Mouse (Mus musculus) forebrain, embryonic 14.5 days (tissue): ENCODE measurements around the gene Doc2g. TPM values are rescaled to one million over a fixed set of nuclear protein-coding genes. Genes with fewer than 3 reads are reported as not detected.
A peak's percentile ranks its signal among the peaks of the same experiment; 100 is the strongest.
"Not testable (repeated sequence)": the region's sequence is repeated elsewhere in the genome, so short reads cannot be mapped to it uniquely, and the experiment has no call there.

Experiments used
- ATAC-seq: fragments of 200-750 bp; cut with Nextera tagmentation; 2 replicates; pipeline ENCODE4 v1.8.0; 2017; ENCODE audit warnings: mild to moderate bottlenecking, moderate library complexity
- DNase-seq: peaks from one replicate; pipeline ENCODE4 v3.0.0-alpha.2; 2015; ENCODE audit warnings: low spot score
- H3K27ac ChIP-seq: fragments of 300-500 bp; sonication (generic); 2 replicates; pipeline ENCODE4 v1.5.1; 2014; ENCODE audit warnings: low read depth, mild to moderate bottlenecking, control low read depth, low read length, moderate library complexity
- H3K27me3 ChIP-seq: fragments of 300-500 bp; sonication (generic); replicated peaks from 2 replicates; pipeline ENCODE4 v1.6.1; 2014; ENCODE audit warnings: low read length, control low read depth, mixed read lengths; ENCODE audit not compliant: control insufficient read depth, insufficient read depth
- H3K36me3 ChIP-seq: fragments of 300-500 bp; sonication (generic); 2 replicates; pipeline ENCODE4 v1.6.1; 2014; ENCODE audit warnings: low read length, control low read depth; ENCODE audit not compliant: control insufficient read depth, insufficient read depth
- H3K4me1 ChIP-seq: fragments of 300-500 bp; sonication (generic); 2 replicates; pipeline ENCODE4 v1.6.1; 2014; ENCODE audit warnings: antibody characterized with exemption, low read length, control low read depth; ENCODE audit not compliant: control insufficient read depth, insufficient read depth
- H3K4me2 ChIP-seq: fragments of 300-500 bp; sonication (generic); 2 replicates; pipeline ENCODE4 v1.6.1; 2014; ENCODE audit warnings: mild to moderate bottlenecking, control low read depth, low read length
- H3K4me3 ChIP-seq: fragments of 300-500 bp; sonication (generic); 2 replicates; pipeline ENCODE4 v1.5.1; 2014; ENCODE audit warnings: low read depth, low read length, control low read depth
- H3K9ac ChIP-seq: fragments of 300-500 bp; sonication (generic); 2 replicates; pipeline ENCODE4 v1.6.1; 2014; ENCODE audit warnings: mild to moderate bottlenecking, low read length, control low read depth, moderate library complexity
- H3K9me3 ChIP-seq: fragments of 300-500 bp; sonication (generic); replicated peaks from 2 replicates; pipeline ENCODE4 v1.6.1; 2016; ENCODE audit warnings: low read length, control low read depth, mixed read lengths; ENCODE audit not compliant: control insufficient read depth
- WGBS: fragments of 180-500 bp; shearing (Covaris S2); extraction: QIAGEN DNeasy Blood & Tissue Kit; methylation state at CpG from one replicate; pipeline ENCODE4 v1.1.7; 2014; 5-methylcytosine and 5-hydroxymethylcytosine counted together
- polyA plus RNA-seq: library from polyadenylated mRNA; unstranded; fragments of >200 nt; fragmentation: Nextera tagmentation; extraction: Ambion mirVana; gene quantifications from 2 replicates; pipeline ENCODE4 v1.2.1, GENCODE M21; 2014

Gene Doc2g
- polyA plus RNA-seq, 1 experiment from 2014 or later = 3.2 TPM

GRCm38 (mm10) chr19:4046866-4047254, 43.7 kb downstream of the Doc2g start:
- H3K27me3 ChIP-seq = no peaks in the 10 kb centered on the region
- no peak overlapping the region for H3K4me2 ChIP-seq
- no peaks in the 10 kb centered on the region for H3K36me3 ChIP-seq
- no peak overlapping the region for H3K27ac ChIP-seq
- no peaks in the 10 kb centered on the region for H3K4me1 ChIP-seq
- 84% methylated on average over 8 of the region's 8 CpGs for WGBS
- H3K9me3 ChIP-seq = no peaks in the 10 kb centered on the region
- no peak for DNase-seq
- no peak for ATAC-seq
- H3K9ac ChIP-seq = no peak overlapping the region
- no peak overlapping the region for H3K4me3 ChIP-seq

- Histone ChIP-seq H3K27ac (no peak overlapping the region), H3K4me2 (no peak overlapping the region), H3K9me3 (no peaks in the 10 kb centered on the region), H3K9ac (no peak overlapping the region), H3K36me3 (no peaks in the 10 kb centered on the region), H3K4me1 (no peaks in the 10 kb centered on the region), H3K27me3 (no peaks in the 10 kb centered on the region), H3K4me3 (no peak overlapping the region)
- 12% methylated on average over 4 of the region's 4 CpGs for WGBS
- DNase-seq (peak; percentile 90), ATAC-seq (no peak)
These were observed 44.7 kb downstream of the Doc2g start for GRCm38 (mm10) chr19:4047859-4048258.

GRCm38 (mm10) chr19:4049069-4049468, 46.0 kb downstream of the Doc2g start:
- H3K27me3 ChIP-seq, H3K4me2 ChIP-seq, DNase-seq, H3K36me3 ChIP-seq, H3K9ac ChIP-seq, ATAC-seq, H3K4me3 ChIP-seq, H3K27ac ChIP-seq, H3K4me1 ChIP-seq, H3K9me3 ChIP-seq: not testable (repeated sequence)
- WGBS = 85% methylated on average over 5 of the region's 5 CpGs

- no peak for DNase-seq
- WGBS = 90% methylated on average over 5 of the region's 5 CpGs
- no peak overlapping the region for H3K4me2 ChIP-seq
- no peak overlapping the region for H3K4me3 ChIP-seq
- no peak overlapping the region for H3K27ac ChIP-seq
- H3K27me3 ChIP-seq = no peaks in the 10 kb centered on the region
- H3K9ac ChIP-seq = no peak overlapping the region
- ATAC-seq = no peak
- no peaks in the 10 kb centered on the region for H3K36me3 ChIP-seq
- no peaks in the 10 kb centered on the region for H3K4me1 ChIP-seq
- no peaks in the 10 kb centered on the region for H3K9me3 ChIP-seq
These were observed 47.9 kb downstream of the Doc2g start for GRCm38 (mm10) chr19:4051016-4051415.

- Histone ChIP-seq H3K9me3 (no peaks in the 10 kb centered on the region), H3K36me3 (no peaks in the 10 kb centered on the region), H3K27me3 (no peaks in the 10 kb centered on the region), H3K4me1 (no peaks in the 10 kb centered on the region), H3K27ac (no peak overlapping the region), H3K4me2 (no peak overlapping the region), H3K4me3 (no peak overlapping the region), H3K9ac (no peak overlapping the region)
- DNase-seq (peak; percentile 56), ATAC-seq (no peak)
- 57% methylated on average over 10 of the region's 10 CpGs for WGBS
These were observed 48.8 kb downstream of the Doc2g start for GRCm38 (mm10) chr19:4051741-4052515.

- H3K9ac ChIP-seq = no peak overlapping the region
- H3K4me1 ChIP-seq = no peaks in the 10 kb centered on the region
- no peak overlapping the region for H3K4me3 ChIP-seq
- no peak for DNase-seq
- no peak for ATAC-seq
- no peak overlapping the region for H3K4me2 ChIP-seq
- no peak overlapping the region for H3K27ac ChIP-seq
- no peaks in the 10 kb centered on the region for H3K36me3 ChIP-seq
- WGBS = 86% methylated on average over 5 of the region's 5 CpGs
- no peaks in the 10 kb centered on the region for H3K9me3 ChIP-seq
- no peaks in the 10 kb centered on the region for H3K27me3 ChIP-seq
These were observed 49.5 kb downstream of the Doc2g start for GRCm38 (mm10) chr19:4052516-4053030.

GRCm38 (mm10) chr19:4054613-4055012, 51.5 kb downstream of the Doc2g start:
- Histone ChIP-seq H3K9me3 (no peaks in the 10 kb centered on the region), H3K4me3 (no peak overlapping the region), H3K4me2 (no peak overlapping the region), H3K9ac (no peak overlapping the region), H3K27ac (no peak overlapping the region), H3K27me3 (no peaks in the 10 kb centered on the region), H3K4me1 (no peaks in the 10 kb centered on the region), H3K36me3 (no peaks in the 10 kb centered on the region)
- DNase-seq (no peak), ATAC-seq (no peak)
- 90% methylated on average over 5 of the region's 5 CpGs for WGBS

GRCm38 (mm10) chr19:4055216-4055946, 52.3 kb downstream of the Doc2g start:
- H3K4me1 ChIP-seq = no peaks in the 10 kb centered on the region
- no peak overlapping the region for H3K27ac ChIP-seq
- H3K4me2 ChIP-seq = no peak overlapping the region
- no peaks in the 10 kb centered on the region for H3K9me3 ChIP-seq
- no peak overlapping the region for H3K9ac ChIP-seq
- H3K4me3 ChIP-seq = no peak overlapping the region
- no peaks in the 10 kb centered on the region for H3K27me3 ChIP-seq
- WGBS = 72% methylated on average over 8 of the region's 8 CpGs
- no peaks in the 10 kb centered on the region for H3K36me3 ChIP-seq
- no peak for ATAC-seq
- no peak for DNase-seq
